26 mouse cellular contexts compared by ENCODE assay signal in genomic region chr7:99528547-99528946, GRCm38 (mm10). TPM values are rescaled to one million over a fixed set of nuclear protein-coding genes. Genes with fewer than 3 reads are reported as not detected.
DNase-seq lines count a peak whose midpoint lies in the region; ATAC-seq and TF ChIP-seq lines count a peak whose summit lies in the region.
"Had no signal": no experiment of that assay in that cellular context is flagged by ENCODE, and none has a peak within 500 bp of the region (broad histone marks: within the 10 kb centered on the region; RNA-seq: fewer than 3 reads in every experiment).

No protein-coding gene starts in this region.

- H3K4me3 ChIP-seq in kidney, embryonic 15.5 days (replicated peaks): no peak overlapping the region
- H3K4me3 ChIP-seq in liver, embryonic 13.5 days (replicated peaks): no peak overlapping the region
- H3K4me3 ChIP-seq in liver, embryonic 11.5 days (ENCODE audit: low read depth, low read length): no peak overlapping the region
- H3K4me3 ChIP-seq in MEL (ENCODE audit: control insufficient read depth in 1 of 2, insufficient read depth in 1 of 2, low read depth in 2 of 2, low read length in 2 of 2): no peak overlapping the region
- H3K4me3 ChIP-seq: embryonic facial prominence, embryonic 10.5 days; embryonic facial prominence, embryonic 13.5 days; erythroblast, embryonic 14.5 days; forebrain, embryonic 12.5 days; forebrain, embryonic 15.5 days; hindbrain, embryonic 10.5 days; hindbrain, embryonic 13.5 days had no signal

- H3K9me3 ChIP-seq in kidney, embryonic 15.5 days (replicated peaks): no peaks in the 10 kb centered on the region
- no peaks in the 10 kb centered on the region for H3K9me3 ChIP-seq in liver, embryonic 13.5 days (replicated peaks)
- H3K9me3 ChIP-seq in liver, embryonic 11.5 days (ENCODE audit: control insufficient read depth, low read length): no peaks in the 10 kb centered on the region
- no peaks in the 10 kb centered on the region for H3K9me3 ChIP-seq in MEL (replicated peaks; ENCODE audit: insufficient read depth, low read length)
- H3K9me3 ChIP-seq: embryonic facial prominence, embryonic 10.5 days; embryonic facial prominence, embryonic 13.5 days; forebrain, embryonic 12.5 days; forebrain, embryonic 15.5 days; hindbrain, embryonic 10.5 days; hindbrain, embryonic 13.5 days had no signal

- 37% methylated on average over 2 of the region's 2 CpGs for WGBS in kidney, embryonic 15.5 days
- WGBS in liver, embryonic 13.5 days (ENCODE audit: insufficient replicate concordance): 29% methylated on average over 2 of the region's 2 CpGs
- 45% methylated on average over 2 of the region's 2 CpGs for WGBS in liver, embryonic 11.5 days

- no peaks in the 10 kb centered on the region for H3K27me3 ChIP-seq in kidney, embryonic 15.5 days
- H3K27me3 ChIP-seq in liver, embryonic 13.5 days: no peaks in the 10 kb centered on the region
- no peaks in the 10 kb centered on the region for H3K27me3 ChIP-seq in liver, embryonic 11.5 days (replicated peaks; ENCODE audit: control insufficient read depth, insufficient read depth, low read length)
- no peaks in the 10 kb centered on the region for H3K27me3 ChIP-seq in MEL (ENCODE audit: control insufficient read depth in 1 of 2, insufficient read depth in 2 of 2, low read length in 2 of 2)
- H3K27me3 ChIP-seq: embryonic facial prominence, embryonic 13.5 days; forebrain, embryonic 12.5 days; forebrain, embryonic 15.5 days; hindbrain, embryonic 13.5 days had no signal

- H3K4me1 ChIP-seq in kidney, embryonic 15.5 days: peaks cover 17% of the 10 kb centered on the region
- H3K4me1 ChIP-seq in liver, embryonic 13.5 days (replicated peaks): peaks cover 57% of the 10 kb centered on the region
- H3K4me1 ChIP-seq in liver, embryonic 11.5 days (replicated peaks; ENCODE audit: control insufficient read depth, insufficient read depth, low read length): peaks cover 37% of the 10 kb centered on the region
- peaks cover 13 to 41% of the 10 kb centered on the region in 2 experiments for H3K4me1 ChIP-seq in MEL (ENCODE audit: control insufficient read depth in 1 of 2, insufficient read depth in 2 of 2, low read length in 2 of 2)
- H3K4me1 ChIP-seq: embryonic facial prominence, embryonic 13.5 days; forebrain, embryonic 12.5 days; forebrain, embryonic 15.5 days had no signal

- TF ChIP-seq RAD21 in MEL (IDR thresholded peaks at IDR 0.05; ENCODE audit: low read depth, low read length): no peak

- TF ChIP-seq EP300 in MEL (IDR thresholded peaks at IDR 0.05; ENCODE audit: low read depth in 1 of 2, low read length in 2 of 2): 0 out of 4 replicates have a peak, but pooled peaks of 1 of the 2 experiments have one; percentile 28

- no peak overlapping the region for H3K9ac ChIP-seq in kidney, embryonic 15.5 days
- H3K9ac ChIP-seq in liver, embryonic 13.5 days: no peak overlapping the region
- no peak overlapping the region for H3K9ac ChIP-seq in liver, embryonic 11.5 days (ENCODE audit: low read depth, low read length)
- peak overlapping the region; percentile 11; the same call in 1 of the 2 replicates for H3K9ac ChIP-seq in MEL (ENCODE audit: control insufficient read depth, low read depth, low read length, poor library complexity, severe bottlenecking)
- H3K9ac ChIP-seq: embryonic facial prominence, embryonic 13.5 days; forebrain, embryonic 12.5 days; forebrain, embryonic 15.5 days; hindbrain, embryonic 13.5 days had no signal

- 0 out of 2 replicates have a peak overlapping the region, but pooled peaks have one; percentile 3 for H3K27ac ChIP-seq in kidney, embryonic 15.5 days
- 0 out of 2 replicates have a peak overlapping the region, but pooled peaks have one; percentile 19 for H3K27ac ChIP-seq in liver, embryonic 13.5 days
- H3K27ac ChIP-seq in liver, embryonic 11.5 days (ENCODE audit: low read depth, low read length): no peak overlapping the region
- H3K27ac ChIP-seq in MEL (ENCODE audit: control insufficient read depth, low read depth, low read length): no peak overlapping the region
- H3K27ac ChIP-seq: embryonic facial prominence, embryonic 10.5 days; embryonic facial prominence, embryonic 13.5 days; forebrain, embryonic 12.5 days; forebrain, embryonic 15.5 days; hindbrain, embryonic 10.5 days; hindbrain, embryonic 13.5 days had no signal

- H3K4me2 ChIP-seq in kidney, embryonic 15.5 days: no peak overlapping the region
- H3K4me2 ChIP-seq in liver, embryonic 13.5 days: no peak overlapping the region
- no peak overlapping the region for H3K4me2 ChIP-seq in liver, embryonic 11.5 days
- H3K4me2 ChIP-seq: embryonic facial prominence, embryonic 13.5 days; forebrain, embryonic 12.5 days; forebrain, embryonic 15.5 days; heart, embryonic 11.5 days; hindbrain, embryonic 13.5 days had no signal

- no peak for TF ChIP-seq CTCF in MEL (IDR thresholded peaks at IDR 0.05 in 2 of 3, conservative IDR thresholded peaks at IDR 0.05 in 1 of 3; ENCODE audit: control insufficient read depth in 1 of 3, insufficient read depth in 1 of 3, low read depth in 2 of 3, low read length in 3 of 3, poor library complexity in 1 of 3, severe bottlenecking in 1 of 3)

- ATAC-seq in kidney, embryonic 15.5 days (replicated peaks; ENCODE audit: low FRiP score): no peak
- ATAC-seq in liver, embryonic 13.5 days (ENCODE audit: low read depth): no peak
- ATAC-seq in liver, embryonic 11.5 days (replicated peaks; ENCODE audit: low FRiP score): no peak
- ATAC-seq: activated CD4-positive, CD25-positive, alpha-beta regulatory T cell, adult 4 months; CD4-positive, CD25-positive, alpha-beta regulatory T cell, adult 4 months; forebrain, embryonic 15.5 days; hindbrain, embryonic 16.5 days had no signal

- no peak for DNase-seq in kidney, postnatal 10 days
- DNase-seq in liver, embryonic 13.5 days: no peak
- DNase-seq in liver, embryonic 11.5 days (ENCODE audit: low spot score): no peak
- peak; percentile 61 for DNase-seq in MEL (ENCODE audit: low read depth, low spot score)
- no peak for DNase-seq in gastrocnemius, postnatal 4 days (ENCODE audit: low spot score in 2 of 2)
- DNase-seq: adrenal gland, adult 8-10 months; adrenal gland, postnatal 25 days; cerebellum, adult 11-12 months; cerebellum, adult 8-10 months; cerebellum, postnatal 10 days; cerebellum, postnatal 36 days; embryo, embryonic 11 days; gastrocnemius, postnatal 25 days; heart, postnatal 36 days had no signal

- TF ChIP-seq POLR2A in MEL (IDR thresholded peaks at IDR 0.05; ENCODE audit: control insufficient read depth in 1 of 2, insufficient read depth in 1 of 2, low read depth in 1 of 2, low read length in 2 of 2, poor library complexity in 1 of 2): no peak

- no peaks in the 10 kb centered on the region for H3K36me3 ChIP-seq in kidney, embryonic 15.5 days
- H3K36me3 ChIP-seq in liver, embryonic 13.5 days: no peaks in the 10 kb centered on the region
- H3K36me3 ChIP-seq in liver, embryonic 11.5 days (ENCODE audit: control insufficient read depth, insufficient read depth, low read length): no peaks in the 10 kb centered on the region
- H3K36me3 ChIP-seq in MEL (ENCODE audit: control insufficient read depth in 1 of 2, insufficient read depth in 2 of 2, low read length in 2 of 2): peaks cover 0 to 35% of the 10 kb centered on the region in 2 experiments; a peak in 2 of 4 replicates
- H3K36me3 ChIP-seq: embryonic facial prominence, embryonic 10.5 days; embryonic facial prominence, embryonic 13.5 days; forebrain, embryonic 12.5 days; forebrain, embryonic 15.5 days; hindbrain, embryonic 10.5 days; hindbrain, embryonic 13.5 days had no signal

- H3K79me2 ChIP-seq in MEL (ENCODE audit: control insufficient read depth, insufficient read depth, low read length, poor library complexity): no peaks in the 10 kb centered on the region

TF ChIP-seq in MEL, 35 proteins besides CTCF, POLR2A, EP300 and RAD21:
- peak; percentile 13; the same call in 1 of the 2 replicates for TF ChIP-seq TAL1 (IDR thresholded peaks at IDR 0.05; ENCODE audit: low read length)
- no peak for TF ChIP-seq NRF1 (IDR thresholded peaks at IDR 0.05; ENCODE audit: insufficient read depth, low read depth, low read length, poor library complexity, severe bottlenecking)
- TF ChIP-seq ETS1 (IDR thresholded peaks at IDR 0.05; ENCODE audit: low read depth, low read length): 0 out of 2 replicates have a peak, but pooled peaks have one; percentile 56

RNA-seq across cellular contexts. Expression of gene Arrb1, which starts 6.7 kb away (rescaled TPM):
- polyA plus RNA-seq in kidney, embryonic 15.5 days (2015; fragmentation: Nextera tagmentation; extraction: Ambion mirVana): 9.4 and 11.7 TPM in 2 replicates
- polyA plus RNA-seq in liver, embryonic 13.5 days (2015; fragmentation: Nextera tagmentation; extraction: Ambion mirVana): 96.5 and 121 TPM in 2 replicates
- 27.9 and 28.9 TPM in 2 replicates for polyA plus RNA-seq in liver, embryonic 11.5 days (2014; fragmentation: Nextera tagmentation; extraction: Ambion mirVana)
- total RNA-seq in MEL (2012; rRNA removed): 44.3 and 62.7 TPM in 2 replicates
- 10 to 100 TPM; 27.0 to 67.7 TPM for polyA plus RNA-seq in MEL (2012; ENCODE audit: insufficient read depth in 1 of 2, insufficient read length in 2 of 2, low read depth in 1 of 2, low replicate concordance in 2 of 2, missing spikeins in 1 of 2)
- total RNA-seq in gastrocnemius, postnatal 4 days (2021): 10 to 100 TPM; 30.7 to 32.6 TPM

RNA-seq across cellular contexts. Expression of gene Rps3, which starts 45.0 kb away (rescaled TPM):
- 765 and 856 TPM in 2 replicates for polyA plus RNA-seq in kidney, embryonic 15.5 days (2015; fragmentation: Nextera tagmentation; extraction: Ambion mirVana)
- polyA plus RNA-seq in liver, embryonic 13.5 days (2015; fragmentation: Nextera tagmentation; extraction: Ambion mirVana): 741 and 746 TPM in 2 replicates
- 934 and 944 TPM in 2 replicates for polyA plus RNA-seq in liver, embryonic 11.5 days (2014; fragmentation: Nextera tagmentation; extraction: Ambion mirVana)
- 2,066 and 2,287 TPM in 2 replicates for total RNA-seq in MEL (2012; rRNA removed)
- 1,000 to 10,000 TPM in 1 of 2 experiments, 100 to 1,000 TPM in 1; 157 to 1,899 TPM for polyA plus RNA-seq in MEL (2012; ENCODE audit: insufficient read depth in 1 of 2, insufficient read length in 2 of 2, low read depth in 1 of 2, low replicate concordance in 2 of 2, missing spikeins in 1 of 2)
- 100 to 1,000 TPM; 484 to 545 TPM for total RNA-seq in gastrocnemius, postnatal 4 days (2021)

Comparison
In these comparisons a context has a peak if more than half of its experiments do, and no peak if none do; other contexts are left out.
1. H3K27ac ChIP-seq: peak in kidney, embryonic 15.5 days (single experiment) and liver, embryonic 13.5 days (single experiment); none in liver, embryonic 11.5 days (single experiment) and MEL (single experiment).